8 mouse cellular contexts compared by ENCODE assay signal in genomic region chr17:56360451-56360850, GRCm38 (mm10). TPM values are rescaled to one million over a fixed set of nuclear protein-coding genes. Genes with fewer than 3 reads are reported as not detected.
DNase-seq lines count a peak whose midpoint lies in the region; ATAC-seq and TF ChIP-seq lines count a peak whose summit lies in the region.
"Had no signal": no experiment of that assay in that cellular context is flagged by ENCODE, and none has a peak within 500 bp of the region (broad histone marks: within the 10 kb centered on the region; RNA-seq: fewer than 3 reads in every experiment).

No protein-coding gene starts in this region.

- H3K4me1 ChIP-seq in hindbrain, embryonic 15.5 days (replicated peaks): peaks cover 48% of the 10 kb centered on the region
- 0 out of 2 replicates have a peak, but pooled peaks cover under 1% of the 10 kb centered on the region for H3K4me1 ChIP-seq in kidney, adult 2 months (ENCODE audit: control insufficient read depth, insufficient read depth, low read length)

- no peak overlapping the region for H3K4me3 ChIP-seq in hindbrain, embryonic 15.5 days
- H3K4me3 ChIP-seq in kidney, adult 2 months (ENCODE audit: insufficient read depth, low read depth, low read length): no peak overlapping the region
- H3K4me3 ChIP-seq: midbrain, embryonic 12.5 days had no signal

- no peak for TF ChIP-seq CTCF in kidney, adult 2 months (conservative IDR thresholded peaks at IDR 0.05; ENCODE audit: insufficient read depth, insufficient read length, low read depth, low read length)

- no peak overlapping the region for H3K9ac ChIP-seq in hindbrain, embryonic 15.5 days
- H3K9ac ChIP-seq: midbrain, embryonic 12.5 days had no signal

- no peaks in the 10 kb centered on the region for H3K27me3 ChIP-seq in hindbrain, embryonic 15.5 days
- no peaks in the 10 kb centered on the region for H3K27me3 ChIP-seq in kidney, adult 2 months (replicated peaks; ENCODE audit: control insufficient read depth, insufficient read depth, low read length)
- H3K27me3 ChIP-seq: midbrain, embryonic 12.5 days had no signal

- no peak overlapping the region for H3K4me2 ChIP-seq in hindbrain, embryonic 15.5 days
- H3K4me2 ChIP-seq: midbrain, embryonic 12.5 days had no signal

- H3K9me3 ChIP-seq in hindbrain, embryonic 15.5 days: no peaks in the 10 kb centered on the region
- H3K9me3 ChIP-seq: midbrain, embryonic 12.5 days had no signal

- DNase-seq in right cerebral cortex, adult 18-20 months: peak; percentile 55
- DNase-seq in right cerebral cortex, postnatal 4 days: no peak
- peak; percentile 80 to 86 for DNase-seq in cerebellum, adult 18-20 months
- DNase-seq in heart, postnatal 25 days (ENCODE audit: low spot score): no peak
- DNase-seq in kidney, adult 2 months: no peak

- H3K27ac ChIP-seq in hindbrain, embryonic 15.5 days (replicated peaks): peak overlapping the region; percentile 72
- no peak overlapping the region for H3K27ac ChIP-seq in kidney, adult 2 months (ENCODE audit: insufficient read depth, low read depth, low read length)

- no peak for TF ChIP-seq POLR2A in kidney, adult 2 months (IDR thresholded peaks at IDR 0.05; ENCODE audit: low read depth, low read length)

- H3K36me3 ChIP-seq in hindbrain, embryonic 15.5 days: peaks cover 18% of the 10 kb centered on the region
- H3K36me3 ChIP-seq in kidney, adult 2 months (ENCODE audit: control insufficient read depth, insufficient read depth, low read length): no peaks in the 10 kb centered on the region

- 45% methylated on average over 8 of the region's 8 CpGs for WGBS in hindbrain, embryonic 15.5 days
- 63% methylated on average over 8 of the region's 8 CpGs for WGBS in kidney, adult 2 months

- 0 out of 2 replicates have a peak, but pooled peaks have one; percentile 17 for ATAC-seq in hindbrain, embryonic 15.5 days (ENCODE audit: low FRiP score, low read depth)
- ATAC-seq in monocyte, adult 5-6 weeks (replicated peaks; ENCODE audit: insufficient number of reproducible peaks, low FRiP score, low TSS enrichment, poor library complexity, severe bottlenecking): no peak

- intact Hi-C loops in heart, postnatal 25 days (cut with DNase I): no loop called here

RNA-seq across cellular contexts. Expression of gene Kdm4b, which starts 34.6 kb away (rescaled TPM):
- polyA plus RNA-seq in hindbrain, embryonic 15.5 days (2015; fragmentation: Nextera tagmentation; extraction: Ambion mirVana): 71.5 and 73.7 TPM in 2 replicates
- 8.0 to 17.3 TPM (median 10.3 TPM) in 3 replicates for total RNA-seq in monocyte, adult 5-6 weeks (2017)
- 10 to 100 TPM; 37.9 to 38.1 TPM for total RNA-seq in heart, postnatal 25 days (2021)
- 21.6 and 24.9 TPM in 2 replicates for polyA plus RNA-seq in kidney, adult 2 months (2012; rRNA removed)

RNA-seq across cellular contexts. Expression of gene Uhrf1, which starts 57.3 kb away (rescaled TPM):
- 29.7 and 31.9 TPM in 2 replicates for polyA plus RNA-seq in hindbrain, embryonic 15.5 days (2015; fragmentation: Nextera tagmentation; extraction: Ambion mirVana)
- total RNA-seq in monocyte, adult 5-6 weeks (2017): 1.2 to 5.9 TPM (median 3.2 TPM) in 3 replicates
- 1 to 10 TPM; 3.7 to 4.3 TPM for total RNA-seq in heart, postnatal 25 days (2021)
- 1.2 and 2.3 TPM in 2 replicates for polyA plus RNA-seq in kidney, adult 2 months (2012; rRNA removed)

Comparison
In these comparisons a context has a peak if more than half of its experiments do, and no peak if none do; other contexts are left out.
1. DNase-seq: peak in right cerebral cortex, adult 18-20 months (single experiment) and cerebellum, adult 18-20 months (2 of 2); none in right cerebral cortex, postnatal 4 days (single experiment), heart, postnatal 25 days (single experiment) and kidney, adult 2 months (single experiment).